Mouse (Mus musculus): ENCODE results near the gene Elovl1.

The Elovl1 gene

GRCm38 (mm10) chr4:118429215-118429895, 1.5 kb downstream of the Elovl1 start:
- no peak for DNase-seq

GRCm38 (mm10) chr4:118432332-118432731, 4.4 kb downstream of the Elovl1 start:
- DNase-seq, result no peak

- peak; percentile 85 for DNase-seq
Observed at GRCm38 (mm10) chr4:118436820-118437603, 9.1 kb downstream of the Elovl1 start, which contains the start of gene Cdc20. Gene Cdc20 (minus strand): TSS chr4:118437352.

GRCm38 (mm10) chr4:118437829-118438253, 9.9 kb downstream of the Elovl1 start:
- DNase-seq, result no peak

GRCm38 (mm10) chr4:118445088-118445487, 17.2 kb downstream of the Elovl1 start:
- DNase-seq, result no peak

GRCm38 (mm10) chr4:118445781-118446414, 18.0 kb downstream of the Elovl1 start:
- DNase-seq, result peak; percentile 26

GRCm38 (mm10) chr4:118446415-118447153, 18.7 kb downstream of the Elovl1 start:
- DNase-seq, result peak; percentile 24

- no peak for DNase-seq
Observed at GRCm38 (mm10) chr4:118457345-118457975, 29.6 kb downstream of the Elovl1 start, which contains the start of gene Mpl. Gene Mpl (minus strand): TSS chr4:118457513.

GRCm38 (mm10) chr4:118464956-118465355, 37.1 kb downstream of the Elovl1 start:
- no peak for DNase-seq

GRCm38 (mm10) chr4:118465697-118466163, 37.8 kb downstream of the Elovl1 start:
- no peak for DNase-seq

- DNase-seq, result no peak
Observed at GRCm38 (mm10) chr4:118471281-118471680, 43.4 kb downstream of the Elovl1 start.

- DNase-seq, result no peak
Observed at GRCm38 (mm10) chr4:118472687-118473086, 44.8 kb downstream of the Elovl1 start.

- DNase-seq, result no peak
Observed at GRCm38 (mm10) chr4:118476773-118477530, 49.1 kb downstream of the Elovl1 start.

All from right cerebral cortex, postnatal 4 days (tissue).